Mouse (Mus musculus) gastrocnemius, adult 8-10 months (tissue): Measurements from ENCODE around the gene Pnma1. TPM values are rescaled to one million over a fixed set of nuclear protein-coding genes. Genes with fewer than 3 reads are reported as not detected.

Experiments
- DNase-seq, 2 experiments: peaks; one replicate each; pipeline ENCODE4 v3.0.0; 2022; ENCODE audit warnings: low spot score in 2 of 2
- total RNA-seq, 4 experiments: library from RNA; stranded (reverse); gene quantifications; 2 replicates each; pipeline ENCODE4 v1.2.4; 2022

Pnma1 gene
- total RNA-seq, 4 experiments from 2014 or later, result 0.10 to 0.17 (median 0.16) TPM; not detected in 1

DNA sequence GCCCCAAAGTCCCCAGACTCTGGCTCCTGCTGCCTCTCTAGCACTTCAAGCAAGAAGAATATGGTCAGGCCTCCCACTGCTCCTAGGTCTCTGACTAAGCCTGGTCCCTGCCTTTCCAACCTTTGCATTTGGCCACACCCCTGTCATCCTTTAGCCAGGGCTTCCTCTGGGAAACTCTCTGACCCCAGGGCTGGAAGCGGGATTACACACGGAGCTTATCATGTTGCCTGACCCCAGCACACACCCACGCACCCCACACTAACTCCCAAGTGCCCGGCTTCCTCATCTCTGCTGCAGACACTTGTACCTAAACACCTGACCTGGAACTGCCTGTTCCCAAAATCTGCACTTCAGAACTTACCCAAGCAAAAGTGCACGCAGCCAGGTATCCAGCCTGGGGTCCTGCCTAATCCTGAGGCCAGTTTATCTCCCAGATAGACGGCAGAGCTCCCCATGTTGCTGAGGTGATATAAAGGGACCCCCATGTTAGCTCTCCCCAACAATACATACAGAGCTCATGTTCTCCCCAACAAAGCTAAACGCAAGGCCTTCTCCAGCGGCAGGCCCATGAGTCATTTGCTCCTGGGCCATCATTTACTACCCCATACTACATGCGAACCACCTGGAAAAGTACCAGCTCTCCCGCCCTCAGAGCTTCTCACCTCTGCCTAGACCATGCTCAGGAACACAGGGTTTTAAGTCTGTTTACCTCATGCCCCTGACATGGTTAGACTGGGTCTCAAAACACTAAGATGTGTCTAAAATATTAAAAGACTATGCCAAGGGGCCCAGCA lies 30.6 kb upstream of the Pnma1 start:
- no peak for DNase-seq

DNA sequence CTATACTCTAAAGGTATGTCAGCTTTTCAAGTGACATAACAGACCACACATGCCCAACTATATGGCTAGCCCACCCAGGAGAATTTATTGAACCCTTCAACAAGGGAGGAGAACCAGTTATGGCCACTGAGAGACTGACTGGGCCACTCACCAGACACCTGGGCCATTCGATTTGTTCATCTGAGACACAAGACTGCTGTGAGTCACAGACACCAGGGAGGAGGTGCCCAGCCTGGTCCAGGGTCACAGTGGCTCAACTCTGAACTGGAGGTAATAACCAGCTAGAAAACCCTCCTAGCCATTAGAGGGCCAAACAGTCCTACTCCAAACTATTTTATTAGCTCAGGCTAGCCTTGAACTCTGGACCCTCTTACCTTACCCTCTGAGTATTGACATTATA lies 29.8 kb upstream of the Pnma1 start:
- DNase-seq, result no peak

DNA sequence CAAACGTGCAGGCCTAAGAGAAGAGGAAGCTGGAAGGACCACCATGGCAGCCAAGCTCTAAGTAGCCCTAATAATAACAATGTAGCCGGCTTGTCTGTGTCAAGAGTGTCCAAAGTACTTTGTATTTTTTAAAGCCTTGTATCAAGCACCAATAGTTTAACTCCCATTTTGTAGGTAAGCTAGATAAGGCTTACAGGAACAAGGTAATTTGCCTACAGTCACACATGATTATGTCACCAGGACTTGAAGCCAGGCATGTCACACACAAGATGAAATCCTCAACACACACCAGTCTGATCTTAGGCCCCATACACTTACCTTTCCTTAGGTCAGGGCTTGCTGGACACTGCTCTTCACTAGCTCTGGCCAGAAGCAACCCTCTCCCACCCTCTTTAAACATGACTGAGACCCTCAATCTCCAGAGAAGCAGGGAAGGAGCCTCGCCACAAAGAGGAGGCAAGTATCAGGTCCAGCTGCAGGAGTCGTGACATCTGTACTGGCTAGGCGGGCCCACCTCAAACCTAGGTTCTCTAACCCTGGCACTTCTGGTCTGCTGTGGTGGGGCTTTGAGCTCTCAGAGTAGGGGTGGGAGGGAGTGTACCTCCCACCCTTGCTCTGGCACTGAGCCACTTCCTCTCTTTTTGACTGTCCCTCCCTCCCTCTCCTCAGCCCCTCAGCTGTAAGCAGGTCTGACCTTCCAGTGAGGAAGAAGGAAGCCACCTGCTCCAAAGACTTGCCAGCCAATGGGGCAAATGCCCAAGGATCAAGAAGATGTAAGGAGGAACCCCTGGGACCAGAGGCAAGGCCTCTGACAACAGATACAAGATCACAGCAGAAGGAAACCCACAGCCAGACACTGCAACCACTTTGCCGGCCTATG lies 28.8 kb upstream of the Pnma1 start:
- DNase-seq, result no peak

DNA sequence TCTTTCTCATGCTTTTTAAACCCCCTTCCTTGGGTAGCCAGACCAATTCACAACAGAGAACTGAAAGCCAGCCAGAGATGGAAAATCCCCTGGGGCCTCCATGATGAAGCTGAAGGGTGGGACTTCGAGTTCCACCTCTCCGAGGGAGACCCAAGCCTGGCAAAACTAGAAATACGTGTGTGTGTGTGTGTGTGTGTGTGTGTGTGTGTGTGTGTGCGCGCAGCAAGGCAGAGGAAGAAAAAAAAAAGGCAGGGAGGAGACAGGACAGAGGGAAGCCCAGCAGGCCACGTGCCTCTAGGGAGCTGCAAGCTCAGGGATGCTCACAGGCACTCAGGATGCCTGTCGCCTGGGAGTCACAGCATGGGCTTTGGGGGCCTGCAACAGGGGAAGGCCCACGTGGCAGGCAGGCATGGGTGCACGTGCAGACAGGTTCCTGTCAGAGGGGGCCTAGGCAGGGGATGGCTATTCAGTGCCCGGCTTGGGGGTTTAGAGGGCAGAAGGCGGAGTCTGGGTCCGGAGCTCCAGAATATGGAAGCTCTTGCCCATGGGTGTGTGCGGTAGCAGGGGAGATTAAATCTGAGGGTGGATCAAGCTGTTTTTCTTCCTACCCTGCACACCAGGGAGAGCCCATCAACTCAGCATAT lies 28.0 kb upstream of the Pnma1 start:
- no peak for DNase-seq

DNA sequence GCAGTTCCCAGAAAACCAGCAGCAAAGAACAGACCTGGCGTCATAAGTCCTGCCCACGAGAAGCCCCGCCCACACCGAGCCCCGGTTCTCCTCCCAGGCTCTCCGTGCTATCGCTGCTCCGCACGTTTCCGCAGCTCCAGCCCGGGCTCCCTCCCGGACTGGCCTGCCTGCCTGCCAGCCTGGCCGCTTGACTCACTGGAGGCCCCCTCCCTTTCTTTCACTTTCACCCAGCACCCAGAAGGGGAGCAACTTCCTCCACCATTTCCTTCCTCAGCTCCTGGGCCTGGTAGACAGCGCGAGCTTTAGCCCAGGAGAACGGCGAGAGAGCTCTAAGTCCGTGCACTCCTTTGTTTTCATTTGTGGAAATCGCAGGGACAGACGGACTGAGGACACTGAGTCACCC lies 27.4 kb upstream of the Pnma1 start:
- peak; percentile 78 to 83 for DNase-seq

DNA sequence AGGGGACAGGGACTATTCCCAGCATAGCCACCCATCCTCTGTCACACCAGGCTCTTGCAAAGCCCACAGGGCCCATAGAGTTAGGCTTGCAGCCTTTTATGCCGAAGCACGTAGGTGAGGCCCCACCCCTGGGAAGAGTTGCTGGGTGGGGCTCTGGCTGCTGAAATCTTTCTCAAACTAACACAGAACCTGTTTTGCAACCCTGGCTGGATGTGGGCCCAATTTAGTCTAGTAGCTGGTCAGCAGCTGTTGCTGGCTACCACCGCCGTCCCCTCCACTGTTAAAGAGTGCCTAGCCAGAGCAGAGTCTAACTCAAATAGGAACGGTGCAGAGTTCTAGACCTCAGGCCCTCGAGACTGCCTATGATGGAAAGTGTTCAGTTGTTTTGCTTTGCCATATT lies 26.6 kb upstream of the Pnma1 start:
- DNase-seq, result peak; percentile 77 to 82

DNA sequence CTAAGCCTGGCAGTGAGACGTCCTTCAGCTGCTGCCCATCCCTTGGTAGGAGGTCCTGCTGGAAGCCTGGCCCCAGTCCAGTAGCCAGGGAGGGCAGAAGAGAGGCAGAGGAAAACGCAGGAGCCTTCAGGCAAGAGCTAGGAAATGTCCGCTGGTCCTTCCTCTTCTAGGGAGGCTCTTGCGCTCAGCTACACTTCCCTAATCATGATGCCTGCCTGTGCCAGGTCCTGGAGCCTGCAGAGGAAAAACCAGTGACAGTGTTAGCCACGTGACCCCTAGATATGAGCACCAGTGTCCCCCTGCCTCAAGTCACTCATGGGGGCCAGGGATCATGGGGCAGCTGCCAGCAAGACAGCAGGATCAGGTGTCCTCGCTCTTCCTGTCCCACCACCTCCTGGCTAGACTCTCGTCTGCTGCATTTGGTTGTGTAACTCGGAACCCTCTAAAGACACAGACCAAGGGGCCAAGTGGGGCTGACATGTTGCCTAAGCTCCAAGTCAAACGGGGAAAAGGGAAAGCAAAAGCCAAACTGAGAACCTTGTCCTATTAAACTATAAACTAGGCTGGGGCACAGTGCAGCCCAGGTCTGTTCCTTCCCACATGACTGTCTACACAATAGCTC lies 26.0 kb upstream of the Pnma1 start:
- peak in 1 of 2 experiments; percentile 40 for DNase-seq

DNA sequence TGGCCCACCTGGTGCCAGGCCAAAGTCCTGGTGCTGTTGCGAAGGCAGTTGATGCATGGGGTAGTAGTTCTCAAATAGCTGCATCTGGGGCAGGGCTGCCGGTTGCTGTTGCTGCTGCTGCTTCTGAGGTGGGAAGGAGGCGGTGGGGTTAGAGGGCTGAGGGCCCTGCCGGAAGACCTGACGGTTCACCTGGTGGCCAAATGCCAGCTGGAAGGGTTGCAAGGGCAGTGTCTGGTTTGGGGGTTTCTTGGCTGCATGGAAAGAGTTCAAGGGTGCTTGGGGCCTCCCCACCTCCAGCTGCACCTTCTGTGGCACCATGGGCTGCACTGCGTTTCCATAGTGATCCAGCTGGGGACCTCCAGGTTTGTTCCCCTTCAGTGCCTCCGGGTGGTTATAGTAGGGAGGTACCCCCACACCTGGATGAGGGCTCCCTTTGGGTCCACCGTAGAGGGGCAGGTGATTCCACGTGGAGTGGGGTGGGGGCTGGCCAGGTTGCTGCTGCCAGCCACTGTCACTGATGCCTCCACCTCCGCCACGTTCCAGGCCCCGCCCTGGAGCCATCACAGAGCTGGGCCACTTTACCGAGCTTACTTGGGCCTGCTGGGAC lies 25.1 kb upstream of the Pnma1 start:
- no peak for DNase-seq

DNA sequence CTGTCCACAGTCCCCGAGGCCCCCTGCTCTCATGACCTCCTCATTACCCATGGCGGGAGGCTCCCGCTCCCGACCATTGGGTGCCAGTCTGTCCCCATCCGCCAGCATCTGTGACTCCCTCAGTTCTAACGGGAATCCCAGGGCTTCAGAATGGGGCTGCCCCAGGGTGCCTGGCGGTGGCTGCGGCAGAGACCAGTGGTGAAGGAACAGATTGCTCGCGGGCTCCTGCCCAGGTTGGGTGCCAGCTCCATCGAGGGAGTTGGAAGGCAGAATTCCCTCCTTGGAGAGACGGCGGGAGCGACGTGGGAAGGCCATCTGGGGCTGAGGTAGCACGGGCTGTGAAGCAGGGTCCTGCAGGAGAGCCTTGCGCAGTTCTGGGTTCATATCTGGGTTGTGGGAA lies 24.6 kb upstream of the Pnma1 start:
- no peak for DNase-seq

DNA sequence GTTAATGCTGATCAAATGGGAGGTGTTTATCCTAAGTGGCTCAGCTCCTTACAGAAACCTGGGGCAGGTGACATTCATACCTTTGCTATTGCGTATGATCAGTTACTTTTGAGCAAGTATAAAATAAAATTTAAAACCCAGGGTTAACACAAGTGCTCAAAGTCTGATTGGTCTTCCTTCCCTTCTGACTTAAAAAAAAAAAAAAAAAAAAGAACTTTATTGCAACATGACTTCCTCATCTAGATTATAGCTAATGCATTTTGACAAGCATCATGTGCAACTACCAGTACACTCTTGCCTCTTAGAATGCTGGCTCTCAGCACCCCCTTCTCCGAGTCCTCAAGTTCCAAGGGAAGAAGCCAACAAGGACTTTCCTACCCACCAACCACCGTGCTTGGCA lies 23.9 kb upstream of the Pnma1 start:
- DNase-seq, result no peak

DNA sequence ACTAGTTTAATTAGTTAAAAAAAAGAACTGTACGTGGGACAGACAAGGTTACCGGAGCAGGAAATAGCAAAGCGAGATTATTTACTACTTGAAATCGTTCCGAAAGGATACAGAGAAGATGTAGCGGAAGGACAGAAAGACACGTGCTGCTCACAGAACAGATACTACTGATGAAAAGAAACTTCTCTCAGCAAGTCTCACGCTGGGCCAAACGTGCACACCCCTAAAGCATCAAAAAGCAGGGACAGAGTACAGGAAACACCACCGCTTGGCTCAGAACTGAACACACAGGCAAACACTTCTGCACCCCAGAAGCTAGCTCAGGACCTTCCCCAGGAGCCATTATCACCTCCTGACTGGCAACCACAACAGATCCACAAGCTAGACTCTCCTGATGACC lies 22.3 kb upstream of the Pnma1 start:
- no peak for DNase-seq

DNA sequence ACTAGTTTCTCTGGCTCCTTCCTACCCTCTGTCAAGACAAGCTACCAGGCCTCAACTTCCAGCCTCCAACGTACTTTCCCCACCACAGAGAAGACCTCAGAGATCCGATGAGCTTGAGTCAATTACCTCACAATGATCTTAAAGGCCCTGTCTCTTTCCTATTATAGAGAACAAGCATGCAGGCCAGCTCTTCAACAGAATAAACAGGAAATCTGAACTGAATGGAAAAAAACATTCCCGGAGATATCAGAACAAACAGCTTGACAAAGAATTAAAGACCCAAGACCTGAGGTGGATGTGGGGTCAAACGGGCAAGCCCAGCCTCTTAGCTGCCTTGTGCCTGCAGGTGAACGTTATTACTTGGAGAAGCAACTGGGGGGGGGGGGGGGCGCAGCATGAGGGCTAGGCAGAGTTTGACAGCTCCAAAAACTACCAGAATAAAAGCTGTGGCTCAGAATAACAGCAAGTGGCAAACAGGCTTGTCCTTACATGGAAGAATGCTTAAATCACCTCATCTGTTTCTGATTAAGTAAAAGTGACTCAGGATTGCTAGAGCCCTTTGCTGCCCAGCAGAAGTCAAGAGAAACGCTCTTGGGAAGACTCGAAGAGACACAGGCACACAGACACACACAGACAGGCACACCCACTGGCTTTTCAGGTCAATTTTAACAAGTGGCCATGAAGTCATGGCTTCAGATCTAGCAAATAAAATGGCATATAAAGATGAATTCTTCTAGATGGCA lies 17.5 kb upstream of the Pnma1 start:
- no peak for DNase-seq

DNA sequence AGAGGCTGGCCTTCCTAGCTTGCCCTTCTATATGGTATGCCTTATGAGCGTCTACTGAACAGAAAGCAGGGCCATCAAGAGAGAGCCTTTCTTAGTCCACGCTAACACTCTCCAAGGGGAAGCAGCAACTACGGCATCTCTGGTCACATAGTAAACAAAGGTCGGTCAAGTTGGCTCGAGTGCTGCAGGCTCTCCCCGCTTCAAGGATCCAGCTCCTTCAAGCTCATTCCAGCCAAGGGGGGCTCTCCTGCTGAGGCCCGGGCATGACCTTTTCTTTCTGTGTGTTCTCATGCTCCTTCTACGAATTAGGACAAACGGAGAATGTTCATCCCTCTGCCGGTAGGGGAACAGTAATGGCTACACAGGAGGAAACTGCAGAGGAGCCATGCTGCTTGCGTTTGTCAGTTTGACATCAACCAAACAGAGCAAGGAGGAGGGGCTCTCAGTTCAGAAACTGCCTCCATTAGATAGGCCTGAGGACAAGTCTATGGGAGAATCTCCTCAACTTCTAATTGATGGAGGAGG lies 15.4 kb upstream of the Pnma1 start:
- no peak for DNase-seq

DNA sequence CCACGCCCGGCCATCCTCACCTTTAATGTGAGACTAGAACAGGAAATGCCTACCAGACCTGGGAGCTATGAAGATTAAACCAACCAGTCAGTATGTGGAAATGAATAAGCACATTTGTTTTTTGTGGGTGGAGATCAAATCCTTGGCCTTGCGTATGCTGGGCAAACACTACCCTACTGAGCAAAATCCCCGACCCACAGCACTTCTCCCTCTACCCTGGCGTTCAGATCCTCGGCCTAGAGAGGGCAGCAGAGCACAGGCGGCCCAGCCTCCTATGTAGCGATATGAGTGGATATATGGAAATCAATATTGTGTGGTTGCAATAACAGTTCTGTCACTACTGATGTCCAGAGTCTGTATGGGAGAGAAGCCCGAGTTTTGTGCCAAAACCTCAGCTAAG lies 14.8 kb upstream of the Pnma1 start:
- no peak for DNase-seq

DNA sequence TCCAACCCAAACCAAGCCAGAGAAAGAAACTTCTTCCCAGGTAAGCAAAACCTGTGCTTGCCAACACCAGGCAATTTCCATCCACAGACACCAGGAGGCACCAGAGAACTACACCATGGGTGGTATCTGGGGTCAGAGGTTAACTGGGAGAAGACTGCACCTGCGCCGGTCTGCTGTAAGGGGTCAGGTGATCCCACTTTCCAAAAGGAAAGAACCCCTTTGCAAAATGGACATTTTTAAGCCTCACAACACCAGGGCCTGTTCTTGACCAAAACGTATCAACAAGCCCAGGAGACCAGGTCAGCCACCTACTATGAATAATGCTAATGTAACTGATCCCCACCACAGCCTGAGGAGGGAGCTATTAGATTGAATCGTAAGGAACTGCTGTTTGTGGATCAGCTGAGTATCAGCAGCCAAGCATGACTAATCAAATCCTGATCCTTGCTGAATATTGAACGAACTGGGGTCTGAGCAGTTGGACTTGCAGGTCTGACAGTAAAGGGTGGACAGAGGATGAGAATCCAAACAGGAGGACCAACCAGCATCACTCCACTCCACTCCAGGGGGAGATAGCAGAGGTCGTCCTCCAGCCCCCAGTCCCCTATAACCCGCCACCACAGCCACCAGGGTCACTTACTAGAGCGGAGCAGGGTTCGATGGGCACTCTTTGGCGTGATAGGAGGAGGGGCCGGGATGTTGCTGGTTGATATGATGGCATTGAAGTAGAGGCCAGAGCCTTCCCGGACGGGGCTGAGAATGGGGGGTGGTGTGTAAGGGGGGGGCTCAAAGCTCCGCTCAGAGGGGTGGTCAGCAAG lies 13.5 kb upstream of the Pnma1 start:
- no peak for DNase-seq

DNA sequence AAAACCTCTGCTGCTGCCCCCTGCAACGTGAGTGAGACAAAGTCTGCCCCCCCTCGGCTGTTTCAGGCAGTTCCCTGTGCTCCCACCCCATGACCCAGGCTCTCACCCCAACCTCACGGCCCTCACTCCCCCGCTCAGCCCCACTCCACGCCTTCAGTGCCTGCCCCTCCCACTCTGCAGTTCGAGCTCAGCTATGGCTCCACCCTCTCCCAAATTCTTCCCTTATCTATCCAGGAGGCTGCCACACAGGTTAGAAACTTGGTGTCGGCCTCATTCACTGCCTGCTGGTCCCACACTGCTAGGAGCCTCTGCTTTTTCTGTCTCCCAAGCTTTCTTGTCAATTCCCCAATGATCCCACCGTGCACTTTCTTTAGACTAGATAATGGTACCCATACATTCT lies 12.8 kb upstream of the Pnma1 start:
- DNase-seq, result no peak

DNA sequence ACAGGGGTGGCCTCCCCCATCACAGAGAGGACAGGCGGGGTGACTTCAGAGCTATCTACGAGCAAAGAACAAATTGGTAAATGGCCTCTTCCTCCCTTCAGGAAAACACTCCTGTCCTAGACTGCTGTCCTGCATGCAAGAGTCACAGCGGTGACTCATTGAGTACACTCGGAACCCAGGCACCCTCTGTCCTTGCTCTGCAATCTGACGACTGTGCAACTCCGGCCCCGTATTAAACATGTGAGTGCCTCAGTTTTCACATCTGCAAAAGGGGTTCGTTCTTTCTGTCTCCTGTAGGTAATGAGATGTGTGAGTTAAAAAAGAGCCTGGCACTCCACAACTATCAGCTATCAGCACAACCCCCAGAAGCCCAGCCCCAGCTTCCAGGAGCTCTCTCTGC lies 12.2 kb upstream of the Pnma1 start:
- no peak for DNase-seq

DNA sequence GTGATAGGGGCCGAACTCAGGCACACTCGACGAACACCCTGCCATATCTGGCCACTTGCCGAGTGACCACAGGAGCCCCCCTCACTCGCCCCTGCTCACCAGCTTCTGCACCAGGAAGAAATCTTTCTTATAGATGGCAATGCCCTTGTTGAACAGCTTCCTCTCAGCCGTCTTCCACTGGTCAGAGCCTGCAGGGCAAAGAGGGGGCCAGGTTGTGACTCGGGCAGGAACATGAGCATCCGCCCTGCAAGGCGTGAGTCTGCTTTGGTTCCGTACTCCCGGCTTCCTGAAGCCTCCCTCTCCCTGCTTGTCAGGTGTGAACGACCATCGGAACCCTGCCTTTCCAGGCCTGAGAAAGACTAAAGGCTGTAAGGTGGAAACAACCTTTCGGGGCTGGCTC lies 9.9 kb upstream of the Pnma1 start:
- no peak for DNase-seq

DNA sequence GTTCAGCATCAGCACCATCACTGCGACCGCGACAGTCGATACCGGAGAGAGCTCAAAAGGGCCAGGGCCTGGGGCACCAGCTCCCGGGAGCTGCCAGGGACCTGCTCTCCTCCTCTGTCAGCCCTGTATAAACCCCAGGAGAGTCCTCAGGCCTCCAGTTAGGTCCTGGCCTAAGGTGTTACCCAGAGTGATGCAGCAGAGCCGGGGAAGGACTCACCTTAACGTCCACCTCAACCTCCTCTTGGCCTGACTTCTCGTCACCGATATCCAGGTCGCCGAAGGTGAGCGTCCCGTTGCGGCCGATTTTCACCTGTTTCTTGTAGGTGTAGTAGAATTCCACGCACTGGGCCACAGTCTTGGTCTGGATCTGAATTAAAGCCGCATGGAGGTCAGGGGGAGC lies 7.9 kb upstream of the Pnma1 start:
- DNase-seq, result no peak

DNA sequence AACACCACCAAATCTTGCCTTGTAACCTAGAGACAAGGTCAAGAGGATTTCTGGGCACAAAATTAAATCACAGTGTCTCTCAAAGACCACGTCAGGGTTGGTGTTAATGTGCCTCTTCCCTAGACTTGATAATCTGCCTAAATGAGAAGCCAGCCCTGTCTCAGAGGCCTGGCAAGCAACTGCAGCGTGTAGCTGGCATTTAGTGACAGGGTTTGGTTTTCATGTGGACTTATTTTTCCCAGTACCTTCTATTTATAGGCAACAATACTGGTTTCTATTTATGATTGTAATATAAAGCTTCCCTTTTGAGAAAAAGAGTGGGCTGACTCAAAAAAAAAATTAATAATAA lies 7.2 kb upstream of the Pnma1 start:
- DNase-seq, result no peak
